Mouse (Mus musculus) G1E (cell line): ENCODE results near the gene B3galt1. TPM values are rescaled to one million over a fixed set of nuclear protein-coding genes. Genes with fewer than 3 reads are reported as not detected.

Source experiments
- ATAC-seq: 2 replicates; pipeline ENCODE4 v1.8.0; 2016; ENCODE audit warnings: mild to moderate bottlenecking; ENCODE audit not compliant: insufficient number of reproducible peaks, poor library complexity, low FRiP score, severe bottlenecking; ENCODE audit errors: extremely low read depth
- DNase-seq: peaks from one replicate; pipeline ENCODE4 v3.0.0; 2012; ENCODE audit warnings: low spot score
- H3K27me3 ChIP-seq: 2 replicates; pipeline ENCODE4 v1.6.1; 2012; ENCODE audit warnings: mild to moderate bottlenecking, low read length, inconsistent platforms; ENCODE audit not compliant: insufficient read depth
- H3K36me3 ChIP-seq: replicated peaks from 2 replicates; pipeline ENCODE3; 2012; ENCODE audit warnings: mild to moderate bottlenecking, inconsistent platforms
- H3K4me1 ChIP-seq: 2 replicates; pipeline ENCODE4 v1.6.1; 2012; ENCODE audit warnings: low read depth, low read length, inconsistent platforms, mixed read lengths; ENCODE audit not compliant: insufficient read depth
- H3K4me3 ChIP-seq: 2 replicates; pipeline ENCODE4 v1.5.1; 2012; ENCODE audit warnings: low read depth, mild to moderate bottlenecking, inconsistent platforms, low read length, moderate library complexity, mixed read lengths
- H3K9me3 ChIP-seq: replicated peaks from 2 replicates; pipeline ENCODE4 v1.6.1; 2012; ENCODE audit warnings: inconsistent platforms
- CTCF ChIP-seq: IDR thresholded peaks from 2 replicates; pipeline ENCODE4 v1.5.1; 2012; ENCODE audit warnings: low read depth, low read length, inconsistent platforms, mixed read lengths
- GATA1 ChIP-seq: IDR thresholded peaks from 2 replicates; pipeline ENCODE4 v1.6.1; 2012; ENCODE audit warnings: borderline replicate concordance, low read length, inconsistent platforms, mixed read lengths
- GATA2 ChIP-seq: IDR thresholded peaks from 2 replicates; pipeline ENCODE4 v1.6.1; 2012; ENCODE audit warnings: low read depth, low read length, inconsistent platforms, borderline replicate concordance
- POLR2AphosphoS5 ChIP-seq: IDR thresholded peaks from 2 replicates; pipeline ENCODE4 v1.6.1; 2012; ENCODE audit warnings: low read depth, low read length, inconsistent platforms; ENCODE audit not compliant: insufficient replicate concordance
- TAL1 ChIP-seq: conservative IDR thresholded peaks from 2 replicates; pipeline ENCODE4 v1.6.1; 2012; ENCODE audit warnings: low read depth, low read length, inconsistent platforms, mixed read lengths
- polyA plus RNA-seq: library from polyadenylated mRNA; stranded (reverse); fragments of >175 nt; gene quantifications from 2 replicates; pipeline ENCODE4 v1.2.3, GENCODE M21; 2012
- total RNA-seq, 2 experiments: library from RNA; stranded (forward) in 1 of 2; stranded (reverse) in 1 of 2; fragments of 200-1000 nt in 1 of 2; fragments of >200 nt in 1 of 2; fragmentation: Nextera tagmentation in 1 of 2; gene quantifications; 2 replicates each; pipeline ENCODE4 v1.2.3; 2014 to 2017

Gene B3galt1
- total and polyA plus RNA-seq, 3 experiments: 0.16 TPM; not detected in 2

GRCm38 (mm10) chr2:67968812-67969211 lies 403.1 kb downstream of the B3galt1 start:
- no peaks in the 10 kb centered on the region for H3K4me1 ChIP-seq
- H3K9me3 ChIP-seq: peaks cover 18% of the 10 kb centered on the region
- H3K36me3 ChIP-seq: no peaks in the 10 kb centered on the region
- ATAC-seq (no peak), DNase-seq (no peak)
- no peaks in the 10 kb centered on the region for H3K27me3 ChIP-seq
- no peak for TF ChIP-seq TAL1
- no peak for TF ChIP-seq GATA2
- no peak for TF ChIP-seq CTCF
- TF ChIP-seq GATA1: no peak
- TF ChIP-seq POLR2AphosphoS5: no peak
- H3K4me3 ChIP-seq: no peak overlapping the region

DNA sequence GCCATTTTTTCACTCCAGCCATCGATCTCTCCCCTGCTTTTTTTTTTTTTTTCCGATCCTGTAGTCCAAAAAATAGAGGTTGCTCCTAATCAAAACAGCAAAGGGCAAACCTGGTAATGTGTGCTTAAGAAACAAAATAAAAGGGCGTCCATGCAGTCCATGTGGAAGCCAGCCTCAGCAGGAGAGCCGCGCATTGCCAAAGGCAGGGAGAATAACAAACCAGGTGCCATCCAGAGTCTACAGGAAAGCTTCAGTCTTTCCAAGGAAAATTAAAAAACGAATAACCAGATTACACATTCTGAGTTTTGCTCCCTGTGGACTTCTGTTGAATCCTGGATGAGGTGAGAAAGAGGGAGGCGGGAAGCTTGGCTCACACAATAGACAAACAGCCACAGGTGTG lies 405.4 kb downstream of the B3galt1 start:
- H3K9me3 ChIP-seq: peaks cover 20% of the 10 kb centered on the region
- no peak for DNase-seq
- H3K27me3 ChIP-seq: no peaks in the 10 kb centered on the region
- ATAC-seq: no peak
- H3K4me1 ChIP-seq: no peaks in the 10 kb centered on the region
- no peak overlapping the region for H3K4me3 ChIP-seq
- TF ChIP-seq GATA1: no peak
- no peaks in the 10 kb centered on the region for H3K36me3 ChIP-seq

GRCm38 (mm10) chr2:67971576-67971975 lies 405.9 kb downstream of the B3galt1 start:
- Histone ChIP-seq H3K4me3 (no peak overlapping the region), H3K9me3 (peaks cover 20% of the 10 kb centered on the region), H3K36me3 (no peaks in the 10 kb centered on the region), H3K27me3 (no peaks in the 10 kb centered on the region), H3K4me1 (no peaks in the 10 kb centered on the region)
- no peak for ATAC-seq
- DNase-seq: no peak
- TF ChIP-seq CTCF (no peak), POLR2AphosphoS5 (no peak)

- Histone ChIP-seq H3K36me3 (no peaks in the 10 kb centered on the region), H3K9me3 (peaks cover 18% of the 10 kb centered on the region), H3K4me3 (no peak overlapping the region), H3K4me1 (no peaks in the 10 kb centered on the region), H3K27me3 (no peaks in the 10 kb centered on the region)
- ATAC-seq: no peak
- no peak for DNase-seq
- TF ChIP-seq POLR2AphosphoS5 (no peak), CTCF (no peak), TAL1 (no peak), GATA2 (no peak), GATA1 (no peak)
Measured at GRCm38 (mm10) chr2:67975764-67976163, 410.1 kb downstream of the B3galt1 start.

- Histone ChIP-seq H3K4me3 (no peak overlapping the region), H3K36me3 (no peaks in the 10 kb centered on the region), H3K4me1 (no peaks in the 10 kb centered on the region), H3K9me3 (peaks cover 14% of the 10 kb centered on the region; the same call in 1 of the 2 replicates), H3K27me3 (no peaks in the 10 kb centered on the region)
- DNase-seq: no peak
- TF ChIP-seq CTCF (no peak), GATA1 (no peak), POLR2AphosphoS5 (no peak), TAL1 (no peak), GATA2 (no peak)
- ATAC-seq: no peak
Measured at GRCm38 (mm10) chr2:67976488-67976887, 410.8 kb downstream of the B3galt1 start.

GRCm38 (mm10) chr2:67977620-67978262 lies 412.1 kb downstream of the B3galt1 start:
- H3K4me3 ChIP-seq: no peak overlapping the region
- no peak for ATAC-seq
- H3K36me3 ChIP-seq: no peaks in the 10 kb centered on the region
- no peak for DNase-seq
- no peak for TF ChIP-seq GATA1
- TF ChIP-seq CTCF: no peak
- TF ChIP-seq GATA2: no peak
- TF ChIP-seq TAL1: no peak
- no peak for TF ChIP-seq POLR2AphosphoS5
- peaks cover 16% of the 10 kb centered on the region for H3K9me3 ChIP-seq
- H3K4me1 ChIP-seq: no peaks in the 10 kb centered on the region
- H3K27me3 ChIP-seq: no peaks in the 10 kb centered on the region

GRCm38 (mm10) chr2:67983563-67983962 lies 417.9 kb downstream of the B3galt1 start:
- peaks cover 8% of the 10 kb centered on the region for H3K9me3 ChIP-seq
- DNase-seq: no peak
- no peak overlapping the region for H3K4me3 ChIP-seq
- no peak for ATAC-seq
- H3K36me3 ChIP-seq: no peaks in the 10 kb centered on the region
- TF ChIP-seq CTCF (no peak), GATA2 (no peak), POLR2AphosphoS5 (no peak), TAL1 (no peak), GATA1 (no peak)
- H3K4me1 ChIP-seq: no peaks in the 10 kb centered on the region
- H3K27me3 ChIP-seq: no peaks in the 10 kb centered on the region
